Mouse (Mus musculus) embryonic fibroblast, embryonic 13.5 days (primary cell): ENCODE measurements at regions not wholly inside any gene's neighbourhood (a gene's known extent, or its start where the extent isn't known, plus 50 kb on each side); places are given as distances from the start of the nearest gene placed in this dataset.

Experiments
- CTCF ChIP-seq: IDR thresholded peaks from 2 replicates; pipeline ENCODE4 v1.5.1; 2011; ENCODE audit warnings: mild to moderate bottlenecking, control low read depth, low read length, moderate library complexity, borderline replicate concordance; ENCODE audit not compliant: insufficient read depth
- POLR2A ChIP-seq: IDR thresholded peaks from 2 replicates; pipeline ENCODE4 v1.6.1; 2011; ENCODE audit warnings: low read depth, mild to moderate bottlenecking, control low read depth, low read length, moderate library complexity

- TF ChIP-seq CTCF (no peak), POLR2A (no peak)
Measured at GRCm38 (mm10) chr19:3159346-3159745, 123.4 kb upstream of the Mrpl21 start.
